Mouse (Mus musculus): Measurements from ENCODE around the gene Gm6525. TPM values are rescaled to one million over a fixed set of nuclear protein-coding genes. Genes with fewer than 3 reads are reported as not detected.

Gene Gm6525
- polyA plus RNA-seq, 1 experiment, result not detected

DNA sequence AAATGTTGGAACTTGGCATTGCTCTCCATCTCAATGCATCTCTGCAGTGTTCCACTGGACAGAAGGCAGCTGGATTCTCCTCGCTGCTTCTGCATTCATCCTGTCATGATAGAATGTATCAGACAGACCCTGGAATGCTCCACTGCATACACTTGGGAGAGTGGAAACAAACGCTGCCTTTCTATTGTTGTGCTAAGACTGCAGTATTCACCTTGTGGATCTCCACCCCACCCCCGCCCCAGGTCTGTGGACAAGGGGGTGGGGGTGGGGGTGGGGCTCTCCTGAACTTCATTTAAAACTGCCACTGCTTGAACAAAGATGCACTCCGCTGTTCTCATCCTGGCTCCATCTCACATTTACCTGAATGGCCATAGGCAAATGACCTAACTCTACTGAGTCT, 20.0 kb downstream of the Gm6525 start:
- 82% methylated on average over 4 of the region's 4 CpGs for WGBS
- H3K4me3 ChIP-seq (ENCODE audit: control insufficient read depth, insufficient read depth, low read length), result no peak overlapping the region
- H3K27me3 ChIP-seq (ENCODE audit: control insufficient read depth, insufficient read depth, low read length), result no peaks in the 10 kb centered on the region; the same call in 1 of the 2 replicates
- no peaks in the 10 kb centered on the region for H3K36me3 ChIP-seq (ENCODE audit: control insufficient read depth, insufficient read depth, low read length)
- H3K4me1 ChIP-seq (replicated peaks; ENCODE audit: control insufficient read depth, insufficient read depth, low read length), result peaks cover 32% of the 10 kb centered on the region
- DNase-seq, result no peak
- TF ChIP-seq POLR2A (IDR thresholded peaks at IDR 0.05; ENCODE audit: control insufficient read depth, extremely low read depth, insufficient read depth, low read length, poor library complexity), result no peak
- TF ChIP-seq CTCF (IDR thresholded peaks at IDR 0.05; ENCODE audit: borderline replicate concordance, control insufficient read depth, extremely low read depth, insufficient read depth, low read length, poor library complexity), result no peak
- no peak overlapping the region for H3K27ac ChIP-seq (ENCODE audit: control insufficient read depth, insufficient read depth, low read length)

GRCm38 (mm10) chr3:84198229-84198628, 24.3 kb downstream of the Gm6525 start:
- H3K27ac ChIP-seq (ENCODE audit: control insufficient read depth, insufficient read depth, low read length), result no peak overlapping the region
- no peak overlapping the region for H3K4me3 ChIP-seq (ENCODE audit: control insufficient read depth, insufficient read depth, low read length)
- no peak for DNase-seq
- TF ChIP-seq POLR2A (IDR thresholded peaks at IDR 0.05; ENCODE audit: control insufficient read depth, extremely low read depth, insufficient read depth, low read length, poor library complexity) (no peak), CTCF (IDR thresholded peaks at IDR 0.05; ENCODE audit: borderline replicate concordance, control insufficient read depth, extremely low read depth, insufficient read depth, low read length, poor library complexity) (no peak)
- 99% methylated on average over 3 of the region's 3 CpGs for WGBS
- peaks cover 7% of the 10 kb centered on the region for H3K4me1 ChIP-seq (replicated peaks; ENCODE audit: control insufficient read depth, insufficient read depth, low read length)
- no peaks in the 10 kb centered on the region for H3K36me3 ChIP-seq (ENCODE audit: control insufficient read depth, insufficient read depth, low read length)
- H3K27me3 ChIP-seq (ENCODE audit: control insufficient read depth, insufficient read depth, low read length), result no peaks in the 10 kb centered on the region

DNA sequence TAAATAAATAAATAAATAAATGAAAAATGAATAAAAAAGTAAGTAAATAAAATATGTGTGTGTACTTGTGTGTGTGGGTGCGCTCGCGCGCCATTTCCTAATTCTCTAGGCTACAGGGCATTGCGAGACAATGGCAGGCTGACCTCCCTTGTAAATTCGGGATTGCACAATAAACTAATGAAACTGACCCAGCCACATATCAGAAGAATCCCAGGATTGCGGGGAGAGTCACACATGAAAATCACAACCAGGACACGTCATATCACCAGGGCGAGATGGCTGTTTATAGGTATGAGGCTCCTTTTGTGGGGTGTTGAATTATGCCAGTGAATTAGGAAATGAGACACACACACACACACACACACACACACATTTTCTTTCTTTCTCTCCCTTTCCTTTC, 25.6 kb downstream of the Gm6525 start:
- Histone ChIP-seq H3K4me3 (ENCODE audit: control insufficient read depth, insufficient read depth, low read length) (no peak overlapping the region), H3K36me3 (ENCODE audit: control insufficient read depth, insufficient read depth, low read length) (no peaks in the 10 kb centered on the region), H3K4me1 (replicated peaks; ENCODE audit: control insufficient read depth, insufficient read depth, low read length) (no peaks in the 10 kb centered on the region), H3K27me3 (ENCODE audit: control insufficient read depth, insufficient read depth, low read length) (no peaks in the 10 kb centered on the region), H3K27ac (ENCODE audit: control insufficient read depth, insufficient read depth, low read length) (no peak overlapping the region)
- DNase-seq, result no peak
- TF ChIP-seq POLR2A (IDR thresholded peaks at IDR 0.05; ENCODE audit: control insufficient read depth, extremely low read depth, insufficient read depth, low read length, poor library complexity) (no peak), CTCF (IDR thresholded peaks at IDR 0.05; ENCODE audit: borderline replicate concordance, control insufficient read depth, extremely low read depth, insufficient read depth, low read length, poor library complexity) (no peak)
- 97% methylated on average over 9 of the region's 9 CpGs for WGBS

DNA sequence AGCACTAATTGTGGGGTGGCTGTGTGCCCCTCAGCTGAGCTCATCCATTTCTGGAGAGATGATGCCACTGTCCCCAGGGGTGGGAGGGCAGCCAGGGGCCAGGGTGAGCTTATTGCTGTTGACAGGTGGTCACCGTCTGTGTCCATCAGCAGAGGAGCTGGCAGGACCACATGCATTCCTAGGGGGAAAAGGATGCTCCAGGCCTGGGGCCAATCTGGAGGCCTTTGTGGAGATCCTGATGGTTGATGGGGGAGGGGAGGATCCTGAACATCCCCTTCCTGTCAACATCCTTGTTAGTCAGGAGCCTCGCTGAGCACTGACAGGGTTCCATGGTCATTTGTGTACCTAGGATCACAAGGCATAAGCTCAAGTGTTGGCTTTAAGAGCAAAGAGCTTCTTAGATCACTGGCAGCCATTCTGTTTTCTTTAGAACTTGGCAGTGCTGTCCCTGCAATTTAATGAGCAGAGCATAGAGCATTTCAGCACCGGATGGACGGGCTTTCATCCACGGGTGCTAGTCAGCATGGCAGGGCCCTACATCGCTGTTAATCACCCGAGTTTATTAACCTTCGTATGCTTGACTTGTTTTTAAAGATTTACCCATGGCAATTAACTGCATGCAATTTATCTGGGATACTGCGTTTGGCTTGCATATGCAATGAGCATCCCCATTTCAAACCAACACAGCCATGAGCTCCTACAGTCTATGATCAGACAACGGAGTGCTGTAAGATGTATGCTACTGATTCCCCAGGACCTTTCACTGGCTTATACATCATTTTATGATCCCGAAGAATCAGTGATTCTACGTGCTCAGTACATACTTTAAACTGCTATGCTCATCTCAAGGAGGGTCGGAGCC, 26.9 kb downstream of the Gm6525 start:
- TF ChIP-seq POLR2A (IDR thresholded peaks at IDR 0.05; ENCODE audit: control insufficient read depth, extremely low read depth, insufficient read depth, low read length, poor library complexity) (no peak), CTCF (IDR thresholded peaks at IDR 0.05; ENCODE audit: borderline replicate concordance, control insufficient read depth, extremely low read depth, insufficient read depth, low read length, poor library complexity) (no peak)
- Histone ChIP-seq H3K4me3 (ENCODE audit: control insufficient read depth, insufficient read depth, low read length) (no peak overlapping the region), H3K27ac (ENCODE audit: control insufficient read depth, insufficient read depth, low read length) (no peak overlapping the region), H3K36me3 (ENCODE audit: control insufficient read depth, insufficient read depth, low read length) (no peaks in the 10 kb centered on the region), H3K27me3 (ENCODE audit: control insufficient read depth, insufficient read depth, low read length) (no peaks in the 10 kb centered on the region), H3K4me1 (replicated peaks; ENCODE audit: control insufficient read depth, insufficient read depth, low read length) (no peaks in the 10 kb centered on the region)
- 90% methylated on average over 13 of the region's 13 CpGs for WGBS
- no peak for DNase-seq

DNA sequence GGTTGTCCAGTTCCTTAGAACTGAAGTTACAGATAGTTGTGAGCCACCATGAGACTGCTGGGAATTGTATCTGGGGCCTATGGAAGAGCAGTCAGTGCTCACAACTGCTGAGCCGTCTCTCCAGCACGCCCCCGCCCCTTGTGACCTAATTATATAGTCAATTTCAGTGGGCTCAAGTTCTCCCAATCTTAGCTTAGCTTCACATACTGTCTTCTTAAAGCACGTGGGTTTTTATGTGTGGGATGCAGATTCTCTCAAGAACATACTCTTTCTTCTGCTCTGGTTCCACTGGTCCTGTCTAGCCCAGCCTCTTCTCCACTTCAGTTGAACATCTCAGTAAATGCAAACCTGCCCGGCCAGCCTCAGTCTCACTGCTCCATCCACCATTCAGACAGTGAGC, 30.7 kb downstream of the Gm6525 start:
- no peak for DNase-seq
- H3K27ac ChIP-seq (ENCODE audit: control insufficient read depth, insufficient read depth, low read length), result no peak overlapping the region
- H3K27me3 ChIP-seq (ENCODE audit: control insufficient read depth, insufficient read depth, low read length), result no peaks in the 10 kb centered on the region
- H3K36me3 ChIP-seq (ENCODE audit: control insufficient read depth, insufficient read depth, low read length), result no peaks in the 10 kb centered on the region
- H3K4me1 ChIP-seq (replicated peaks; ENCODE audit: control insufficient read depth, insufficient read depth, low read length), result no peaks in the 10 kb centered on the region
- no peak for TF ChIP-seq CTCF (IDR thresholded peaks at IDR 0.05; ENCODE audit: borderline replicate concordance, control insufficient read depth, extremely low read depth, insufficient read depth, low read length, poor library complexity)
- TF ChIP-seq POLR2A (IDR thresholded peaks at IDR 0.05; ENCODE audit: control insufficient read depth, extremely low read depth, insufficient read depth, low read length, poor library complexity), result no peak
- WGBS, result 92% methylated on average over 5 of the region's 5 CpGs
- H3K4me3 ChIP-seq (ENCODE audit: control insufficient read depth, insufficient read depth, low read length), result no peak overlapping the region

DNA sequence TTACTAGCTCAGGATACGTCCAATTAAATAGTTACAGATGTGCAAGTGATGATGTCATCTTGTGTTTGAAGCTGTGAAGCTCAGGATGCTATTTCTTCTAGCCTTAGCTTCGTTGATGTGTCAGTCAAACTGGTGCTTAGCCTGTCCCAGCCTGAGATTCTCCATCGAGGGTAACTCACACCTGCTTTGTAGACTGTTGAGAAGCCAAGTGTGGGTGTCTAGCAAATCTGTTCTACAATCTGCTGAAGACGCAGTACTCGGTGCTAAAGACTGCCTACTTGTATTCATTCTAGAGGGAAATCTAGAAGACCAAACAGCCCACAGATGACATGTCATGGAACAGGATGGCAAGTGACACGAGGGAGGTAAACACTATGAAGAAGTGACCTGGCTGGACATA, 31.7 kb downstream of the Gm6525 start:
- TF ChIP-seq POLR2A (IDR thresholded peaks at IDR 0.05; ENCODE audit: control insufficient read depth, extremely low read depth, insufficient read depth, low read length, poor library complexity) (no peak), CTCF (IDR thresholded peaks at IDR 0.05; ENCODE audit: borderline replicate concordance, control insufficient read depth, extremely low read depth, insufficient read depth, low read length, poor library complexity) (no peak)
- Histone ChIP-seq H3K4me1 (replicated peaks; ENCODE audit: control insufficient read depth, insufficient read depth, low read length) (no peaks in the 10 kb centered on the region), H3K27me3 (ENCODE audit: control insufficient read depth, insufficient read depth, low read length) (no peaks in the 10 kb centered on the region), H3K36me3 (ENCODE audit: control insufficient read depth, insufficient read depth, low read length) (no peaks in the 10 kb centered on the region), H3K27ac (ENCODE audit: control insufficient read depth, insufficient read depth, low read length) (no peak overlapping the region), H3K4me3 (ENCODE audit: control insufficient read depth, insufficient read depth, low read length) (no peak overlapping the region)
- DNase-seq, result no peak
- 89% methylated on average over 6 of the region's 6 CpGs for WGBS

Data from thymus, adult 2 months (tissue).